Mouse (Mus musculus): ENCODE data around the gene Prdm12.

DNA sequence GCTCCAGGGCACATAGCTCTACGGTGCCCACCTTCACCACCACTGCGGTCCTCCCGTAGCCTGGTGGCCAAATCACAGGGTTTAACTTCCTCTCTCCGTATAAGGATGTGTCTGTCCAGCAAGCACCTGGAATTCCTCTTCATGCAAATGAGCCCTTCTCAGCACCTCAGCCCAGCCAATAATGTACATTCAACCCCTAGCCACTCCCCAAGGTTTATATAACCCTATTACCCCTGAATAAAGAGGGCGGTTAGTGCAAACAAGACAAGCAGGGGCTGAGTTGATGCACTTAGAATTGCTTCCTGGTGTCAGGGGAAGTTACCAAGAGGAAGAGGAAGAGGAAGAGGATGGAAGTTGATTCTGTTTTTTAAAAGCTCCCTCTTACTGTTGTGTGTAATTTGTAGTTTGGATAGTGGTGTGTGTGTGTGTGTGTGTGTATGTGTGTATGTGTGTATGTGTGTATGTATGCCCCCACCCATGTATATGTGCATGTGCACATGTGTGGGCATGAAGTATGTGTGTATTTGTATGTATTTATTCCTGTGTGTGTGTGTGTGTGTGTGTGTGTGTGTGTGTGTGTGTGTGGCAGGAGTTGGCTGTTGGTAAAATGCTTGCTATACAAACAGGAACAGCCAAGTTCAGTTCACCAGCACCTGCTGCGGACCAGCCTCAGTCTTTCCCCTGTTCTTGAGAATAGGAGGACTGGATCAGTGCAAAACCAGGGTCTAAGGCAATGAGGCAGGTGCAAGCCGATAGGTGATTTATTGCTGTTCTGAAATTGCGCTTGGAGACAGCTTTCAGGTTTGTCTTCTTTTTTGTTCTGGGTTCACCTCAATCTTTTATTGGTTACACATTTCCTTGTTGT, 23.3 kb downstream of the Prdm12 start:
- TF ChIP-seq CTCF (IDR thresholded peaks at IDR 0.05; ENCODE audit: extremely low read depth, insufficient read length, insufficient replicate concordance, low read depth, low read length) (no peak), POLR2A (IDR thresholded peaks at IDR 0.05; ENCODE audit: low read depth, low read length) (no peak)
